Mouse (Mus musculus) left cerebral cortex, postnatal 36 days (tissue): Measurements from ENCODE around the gene 1700001O22Rik. TPM values are rescaled to one million over a fixed set of nuclear protein-coding genes. Genes with fewer than 3 reads are reported as not detected.
A peak's percentile ranks its signal among the peaks of the same experiment; 100 is the strongest.

Experiments
- DNase-seq, 2 experiments: peaks; one replicate each; pipeline ENCODE4 v3.0.0; 2021 to 2022; ENCODE audit warnings: low spot score in 2 of 2, mixed read lengths in 1 of 2
- intact Hi-C: fragments of 180-260 bp; cut with DNase I; formaldehyde crosslinking; loops from one replicate; pipeline ENCODE4 v1.15.1; 2025
- total RNA-seq, 2 experiments: library from RNA; stranded (reverse); gene quantifications; 2 replicates each; pipeline ENCODE4 v1.2.3; 2021

Gene 1700001O22Rik
- total RNA-seq: 1 to 10 TPM; 6.7 to 8.5 TPM

DNA sequence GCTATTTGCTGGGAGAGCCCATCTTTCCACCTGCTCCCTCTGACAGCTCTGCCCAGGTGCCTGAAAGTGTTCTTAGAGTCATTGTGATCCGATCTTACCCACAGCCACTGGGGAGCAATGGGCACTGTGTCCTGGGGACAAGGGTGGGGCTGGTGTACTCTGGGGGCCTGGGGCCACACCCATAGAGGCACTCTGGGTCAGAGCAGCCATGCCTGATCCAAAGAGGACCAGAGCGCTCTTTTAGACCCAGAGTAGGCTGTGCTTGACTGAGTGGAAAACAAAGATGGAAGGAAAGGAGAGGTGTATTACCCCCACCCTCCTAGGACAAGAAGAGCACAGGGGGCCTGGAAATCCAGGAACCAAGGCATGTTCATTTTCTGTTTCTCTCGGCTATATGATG lies at the start of gene 1700001O22Rik:
Gene 1700001O22Rik, minus strand, starts transcription at position 58 of the 400 bp plus-strand sequence.
- DNase-seq: no peak
- intact Hi-C loops: no loop called here

DNA sequence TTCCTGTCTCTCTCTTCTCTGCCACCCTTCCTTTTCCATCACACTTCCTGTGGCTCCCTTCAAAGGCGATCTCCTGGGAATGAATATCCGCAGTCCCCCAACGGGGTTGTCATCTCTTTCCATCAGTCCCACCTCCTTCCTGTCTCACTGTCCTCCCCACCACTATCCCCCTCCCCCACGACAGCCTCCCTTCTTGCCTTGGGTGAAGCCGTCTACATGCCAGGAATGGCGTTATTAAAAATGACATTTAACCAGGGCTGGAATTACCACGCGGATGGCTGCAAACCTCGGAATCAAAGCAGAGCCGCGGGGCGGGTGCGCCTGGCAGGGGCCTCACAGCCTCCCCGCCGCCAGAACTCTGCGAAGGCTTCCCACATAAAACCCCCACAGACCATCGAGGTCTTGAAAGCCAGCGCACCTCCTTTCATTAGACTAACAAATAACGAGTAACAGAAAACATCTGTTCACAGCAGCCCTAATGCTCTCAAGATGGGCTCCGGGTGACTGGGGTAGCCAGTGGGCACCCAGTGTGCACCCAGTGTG lies 49.4 kb upstream of the 1700001O22Rik start:
- intact Hi-C loops: no loop called here
- DNase-seq: no peak

GRCm38 (mm10) chr2:30850581-30850980 lies 47.1 kb upstream of the 1700001O22Rik start:
- intact Hi-C loops: no loop called here
- no peak for DNase-seq

DNA sequence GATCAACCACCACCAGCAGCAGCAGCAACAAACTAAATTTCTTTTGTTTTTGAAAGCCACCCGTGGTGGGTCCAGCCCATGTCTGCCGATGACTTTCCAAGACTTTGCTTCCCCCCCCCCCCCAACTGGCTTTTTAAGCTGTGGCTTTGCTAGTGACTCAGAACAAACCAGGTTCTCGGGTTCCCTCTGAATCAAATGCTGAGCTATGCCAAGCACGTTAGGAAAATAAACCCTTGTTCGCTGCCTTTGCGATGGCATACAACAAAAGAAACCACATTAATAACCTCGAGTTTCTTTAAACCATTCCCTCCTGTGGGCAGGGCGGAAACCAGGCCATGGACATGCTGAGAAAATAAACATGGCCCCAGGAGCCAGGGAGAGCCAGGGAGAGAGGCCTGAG lies 44.7 kb upstream of the 1700001O22Rik start:
- intact Hi-C loops: no loop called here

DNA sequence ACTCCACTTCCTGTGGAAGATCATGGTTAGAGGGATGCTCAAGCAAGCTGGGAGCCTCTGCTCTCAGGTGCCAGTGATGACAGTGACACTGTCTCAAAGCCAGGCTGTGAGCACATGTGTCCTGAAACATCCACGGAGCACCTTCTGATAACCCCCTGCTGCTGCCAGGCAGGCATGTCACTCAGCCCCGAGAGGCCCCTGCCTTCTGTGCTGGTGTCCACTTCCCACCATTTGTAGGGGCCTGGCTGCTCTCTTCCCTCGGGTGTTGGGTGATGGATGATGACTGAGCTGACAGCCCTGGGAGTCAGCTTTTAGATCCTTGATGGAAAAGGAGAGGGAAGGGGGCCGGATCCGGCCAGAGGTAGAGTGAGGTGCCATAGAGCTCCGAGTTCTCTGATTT lies 43.3 kb upstream of the 1700001O22Rik start:
- no peak for DNase-seq
- intact Hi-C loops: no loop called here

More for the DNA sequence above, 44.7 kb upstream of the 1700001O22Rik start:
- DNase-seq: no peak

DNA sequence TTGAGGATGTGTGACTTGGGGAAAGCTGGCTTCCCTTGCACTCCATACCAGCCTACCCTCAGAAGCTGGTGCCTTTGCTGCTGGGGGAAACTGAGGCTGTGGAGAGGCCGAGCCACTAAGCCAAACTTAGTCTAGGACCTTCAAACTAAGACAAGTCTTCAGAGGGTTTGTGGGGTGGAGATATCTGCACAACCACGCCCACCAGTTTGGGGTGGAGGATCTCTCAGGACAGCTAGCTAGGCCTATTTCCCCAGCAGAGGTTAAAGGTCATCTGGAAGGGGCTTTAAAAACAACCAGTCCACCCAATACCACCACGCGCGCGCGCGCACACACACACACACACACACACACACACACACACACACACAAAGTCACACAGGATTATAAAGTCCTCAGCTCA lies 42.8 kb upstream of the 1700001O22Rik start:
- DNase-seq: no peak
- intact Hi-C loops: no loop called here

- no peak for DNase-seq
- intact Hi-C loops: no loop called here
Measured at GRCm38 (mm10) chr2:30845152-30846070, 42.0 kb upstream of the 1700001O22Rik start.

GRCm38 (mm10) chr2:30842615-30843014 lies 39.2 kb upstream of the 1700001O22Rik start:
- intact Hi-C loops: no loop called here
- no peak for DNase-seq

DNA sequence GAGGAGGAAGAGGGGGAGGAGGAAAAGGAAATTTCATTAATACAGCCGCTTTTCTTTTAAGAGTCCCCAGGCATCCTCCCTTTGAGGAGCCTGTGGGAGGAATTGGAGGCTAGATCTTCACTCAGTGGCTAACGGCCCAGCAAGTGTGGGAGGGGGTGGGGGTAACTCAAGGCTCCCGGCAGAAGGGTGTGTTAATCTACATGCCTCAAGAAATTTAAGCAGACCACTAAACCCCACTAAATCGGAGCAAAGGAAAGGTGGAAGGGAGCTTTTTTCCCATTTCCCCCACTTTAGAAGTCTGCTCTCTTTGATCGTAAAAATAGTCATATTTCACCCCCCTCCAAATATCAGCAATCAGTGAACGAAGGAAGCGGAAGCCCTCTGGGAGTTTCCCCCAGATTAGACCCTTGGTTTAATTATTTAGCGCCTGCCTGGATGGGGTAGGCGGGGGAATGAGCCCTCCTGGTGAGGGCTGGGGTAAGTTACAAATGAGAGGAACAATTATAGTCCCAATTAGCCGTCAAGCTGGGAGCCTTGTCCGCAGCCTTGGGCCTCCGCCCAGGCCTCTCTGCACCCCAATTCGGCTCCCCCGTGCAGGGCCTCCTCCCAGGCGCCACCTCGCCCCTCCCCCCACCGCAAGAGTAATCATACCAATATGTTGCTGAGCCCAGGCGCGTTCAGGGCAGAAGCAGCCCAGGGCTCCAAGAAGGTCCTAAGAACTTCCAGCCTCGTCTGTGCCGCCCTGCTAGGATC lies 33.0 kb upstream of the 1700001O22Rik start:
- intact Hi-C loops: no loop called here
- no peak for DNase-seq

DNA sequence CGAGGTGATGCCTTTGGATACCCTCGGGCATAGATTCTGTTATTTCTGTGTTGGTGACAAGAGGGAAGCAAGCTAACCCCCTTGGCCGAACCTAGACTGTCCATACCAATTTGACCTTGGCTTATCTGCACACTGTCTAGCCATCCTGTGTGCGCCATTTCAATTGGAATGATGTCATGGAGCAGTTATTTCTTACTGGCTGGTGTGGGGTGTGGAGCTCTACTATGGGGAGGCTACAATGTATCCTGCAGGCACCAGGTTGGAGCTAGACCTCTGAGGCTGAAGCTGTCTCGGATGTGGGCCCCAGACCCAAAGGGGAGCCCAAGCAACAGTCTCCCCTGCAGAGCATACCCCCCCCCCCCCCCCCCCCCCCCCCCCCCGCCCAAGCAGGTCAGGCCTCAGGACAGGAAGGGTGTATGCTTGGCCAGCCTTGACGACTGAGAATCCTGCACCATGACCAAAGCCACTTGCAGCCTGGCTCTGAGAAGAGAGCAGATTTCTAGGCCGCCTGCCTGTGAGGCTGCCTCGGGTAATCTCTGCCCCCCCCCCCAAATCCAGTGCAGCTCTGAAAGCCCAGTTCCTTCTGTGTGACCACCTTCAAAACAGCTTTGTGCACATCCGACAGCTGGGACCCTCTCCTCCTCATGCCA lies 31.0 kb upstream of the 1700001O22Rik start, which contains the start of gene Prrx2:
Gene Prrx2, plus strand, starts transcription at position 600 of the 650 bp plus-strand sequence.
- intact Hi-C loops: no loop called here

GRCm38 (mm10) chr2:30833644-30834043 lies 30.2 kb upstream of the 1700001O22Rik start:
- intact Hi-C loops: no loop called here

More for the DNA sequence above, 31.0 kb upstream of the 1700001O22Rik start, which contains the start of gene Prrx2:
- DNase-seq: no peak

GRCm38 (mm10) chr2:30830283-30830795 lies 26.9 kb upstream of the 1700001O22Rik start, which contains the start of gene Asb6:
TSS of gene Asb6 (minus strand) at chr2:30830333.
- DNase-seq: no peak
- intact Hi-C loops: no loop called here

More at GRCm38 (mm10) chr2:30833644-30834043, 30.2 kb upstream of the 1700001O22Rik start:
- DNase-seq: no peak

DNA sequence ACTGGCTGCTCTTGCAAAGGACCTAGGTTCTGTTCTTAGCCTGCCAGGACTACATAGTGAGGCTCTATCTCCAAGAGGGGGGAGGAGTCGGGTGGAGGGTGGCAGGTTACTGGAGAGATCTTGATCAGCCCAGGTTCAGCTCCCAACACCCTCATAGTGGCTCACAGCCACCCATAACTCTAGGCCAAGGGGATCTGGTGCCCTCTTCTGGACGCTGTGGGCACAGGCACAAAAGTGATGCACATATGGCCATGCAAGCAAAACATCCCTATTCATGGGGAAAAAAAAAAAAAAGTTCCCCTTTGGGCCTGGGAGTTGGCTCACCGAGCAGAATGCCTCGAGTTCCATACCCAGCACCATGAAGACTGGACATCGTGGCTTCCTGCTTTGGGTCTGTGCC lies 25.9 kb upstream of the 1700001O22Rik start:
- no peak for DNase-seq
- intact Hi-C loops: loop anchor here (5.0 kb wide), 2 partner anchors 58 to 98 kb away; partner anchors contain the start of gene Ptges

DNA sequence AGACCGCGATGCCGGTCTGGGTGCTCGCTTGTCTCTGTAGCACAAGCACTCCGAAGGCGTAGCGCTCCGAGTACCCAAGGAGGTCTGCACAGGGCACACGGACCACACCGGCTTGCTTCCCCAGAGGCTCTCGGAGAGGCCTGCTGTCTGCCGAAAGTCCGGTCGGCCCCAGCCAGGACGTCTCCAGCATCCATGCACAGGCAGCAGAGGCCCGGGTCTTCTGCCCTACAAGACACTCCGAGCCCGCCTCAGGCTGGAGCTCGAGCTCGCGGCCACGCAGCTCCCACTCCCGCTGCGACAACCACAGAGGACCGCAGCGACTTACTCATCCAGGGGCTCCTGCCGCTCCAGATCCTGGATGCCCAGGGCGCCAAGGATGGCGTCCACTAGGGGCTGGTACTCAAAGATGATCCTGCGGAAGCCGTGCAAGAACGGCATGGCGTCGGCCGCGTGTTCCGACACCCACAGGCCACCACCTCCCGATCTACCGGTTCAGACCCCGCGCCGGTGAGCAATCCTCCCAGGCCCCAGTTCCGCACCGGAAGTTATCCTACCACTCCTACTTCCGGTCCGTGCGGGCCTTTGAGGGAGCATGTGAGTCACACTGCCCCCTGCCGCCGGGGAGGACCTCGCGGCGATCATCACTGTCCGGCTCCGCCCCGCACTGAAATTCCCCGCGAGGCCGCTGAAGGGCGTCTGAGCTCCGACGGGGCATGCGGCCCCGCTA lies 24.5 kb upstream of the 1700001O22Rik start:
- DNase-seq: peak; percentile 94
- intact Hi-C loops: loop anchor here (5.0 kb wide), 2 partner anchors 59 to 99 kb away; partner anchors contain the start of gene Ptges

DNA sequence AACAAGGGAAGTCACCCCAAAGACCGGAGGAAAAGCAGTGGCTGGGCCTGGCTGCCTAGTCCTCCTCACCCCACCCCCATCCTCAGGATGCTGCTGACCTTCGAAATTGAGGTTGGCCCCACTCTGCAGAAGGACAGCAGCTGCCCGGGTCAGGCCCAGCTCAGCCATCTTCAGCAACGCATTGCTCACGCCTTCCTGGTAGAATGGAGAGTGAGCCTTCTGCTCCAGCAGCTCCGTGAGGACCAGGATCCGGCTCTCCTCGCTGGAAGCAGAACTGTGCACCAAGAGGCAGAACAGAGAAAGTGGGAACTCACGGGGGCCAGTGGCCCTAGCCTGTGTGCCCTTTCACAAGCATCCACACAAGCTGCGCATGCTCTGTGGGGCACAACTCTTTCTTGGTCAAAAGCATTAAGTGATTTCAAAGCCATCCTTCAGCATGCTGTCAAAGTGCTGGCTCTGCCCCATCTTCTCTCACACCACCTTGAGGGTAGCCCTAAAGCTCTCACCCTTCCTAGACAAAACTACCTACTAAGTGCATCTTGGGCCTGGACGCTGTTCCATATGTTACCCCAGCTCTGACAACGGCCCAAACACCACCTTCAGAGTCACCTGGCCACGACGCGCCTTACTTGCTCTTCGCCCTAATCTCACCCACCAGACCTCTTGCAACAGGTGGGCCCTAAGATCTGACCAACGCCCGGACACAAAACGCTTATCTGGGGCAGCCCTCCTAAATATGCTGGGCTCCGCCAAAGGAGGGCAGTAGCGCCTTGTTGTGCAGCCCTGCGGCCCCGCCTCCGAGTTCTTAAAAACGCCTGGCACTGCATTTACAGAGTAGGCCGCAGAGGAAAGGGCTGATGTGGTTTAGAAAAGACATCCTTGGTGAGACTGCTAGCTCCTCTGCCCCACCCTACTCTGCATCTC lies 23.6 kb upstream of the 1700001O22Rik start:
- peak; percentile 40 to 45 for DNase-seq
- intact Hi-C loops: loop anchor here (5.0 kb wide), 2 partner anchors 60 to 100 kb away; partner anchors contain the start of gene Ptges

GRCm38 (mm10) chr2:30823385-30824153 lies 20.1 kb upstream of the 1700001O22Rik start:
- intact Hi-C loops: no loop called here
- DNase-seq: peak in 1 of 2 experiments; percentile 33

DNA sequence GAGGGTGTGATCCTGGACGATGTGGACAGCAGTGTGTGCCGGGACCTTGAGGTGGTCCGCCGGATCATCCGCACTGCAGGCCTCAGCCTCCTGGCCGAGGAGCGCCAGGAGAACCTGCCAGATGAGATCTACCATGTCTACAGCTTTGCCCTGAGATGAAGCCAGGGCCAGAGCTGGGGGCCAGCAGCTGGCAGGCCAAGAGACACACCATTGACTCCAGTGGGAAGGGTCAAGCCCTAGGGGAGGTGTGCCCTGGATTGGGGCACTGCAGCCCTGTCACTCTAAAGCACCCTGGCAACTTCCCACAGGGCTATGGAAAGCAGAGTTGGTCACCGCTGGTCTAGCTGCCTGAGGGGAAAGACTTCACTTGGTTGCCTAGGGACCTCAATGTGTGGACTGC lies 19.0 kb upstream of the 1700001O22Rik start:
- DNase-seq: no peak
- intact Hi-C loops: no loop called here
